Mouse (Mus musculus) Patski (cell line): ENCODE results near the gene Cxcl2. TPM values are rescaled to one million over a fixed set of nuclear protein-coding genes. Genes with fewer than 3 reads are reported as not detected.

ENCODE experiments used
- ATAC-seq: fragments of 100-300 bp; one replicate; pipeline ENCODE4 v1.8.0; 2021
- CTCF ChIA-PET: fragments of 350-600 bp; sonication (Branson Sonifier 250); formaldehyde crosslinking; loops from one replicate; lab custom pipeline; 2022; ENCODE audit warnings: inconsistent platforms; lab: Charles Lee
- POLR2A ChIA-PET: fragments of 350-600 bp; sonication (Branson Sonifier 250); formaldehyde crosslinking; loops from one replicate; lab custom pipeline; 2022; ENCODE audit warnings: antibody characterized with exemption, inconsistent platforms; lab: Charles Lee
- DNase-seq: peaks from one replicate; pipeline ENCODE4 v3.0.0-alpha.2; 2011; ENCODE audit warnings: low read depth, low spot score
- H3K27me3 ChIP-seq: fragments of 371-371 bp; one replicate; pipeline ENCODE4 v1.5.1; 2021
- CTCF ChIP-seq: fragments of 100-300 bp; IDR thresholded peaks from one replicate; pipeline ENCODE4 v1.5.1; 2021
- in situ Hi-C: fragments of 300-500 bp; cut with MboI; formaldehyde crosslinking; loops from 3 replicates; pipeline ENCODE4 v1.11.1; 2018; ENCODE audit warnings: low pct_unique_long_range_greater_than_20kb, mixed read lengths
- polyA plus RNA-seq: library from polyadenylated mRNA; unstranded; gene quantifications from one replicate; pipeline ENCODE4 v1.2.3, GENCODE M21; 2021

The Cxcl2 gene
- polyA plus RNA-seq, 1 experiment from 2014 or later = 0.24 TPM

DNA sequence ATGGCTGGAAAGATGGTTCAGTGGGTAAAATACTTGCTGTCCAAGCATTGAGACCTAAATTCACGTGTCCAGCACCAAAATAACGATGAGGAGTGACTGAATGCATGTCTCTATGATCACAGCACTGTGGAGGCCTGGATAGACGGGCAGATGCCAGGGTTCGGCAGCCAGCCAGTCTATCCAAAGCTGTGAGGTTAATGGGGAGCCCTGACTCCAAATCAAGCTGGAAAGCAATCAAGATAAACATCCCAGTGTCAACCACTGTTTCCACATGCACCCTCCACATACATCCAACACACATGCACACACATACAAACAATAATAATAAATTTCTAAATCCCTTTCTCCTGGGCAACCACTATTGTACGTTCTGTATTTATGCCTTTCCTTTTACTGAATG, 15.0 kb upstream of the Cxcl2 start:
- POLR2A ChIA-PET = no interaction called here
- ATAC-seq = no peak
- no peak for DNase-seq
- TF ChIP-seq CTCF = no peak
- in situ Hi-C loops = loop anchor here (25.0 kb wide), 1 partner anchor 1426 kb away; the partner anchor contains the start of gene Gc
- CTCF ChIA-PET = interaction anchor here (1.5 to 6.6 kb wide), 4 partner anchors 12 to 227 kb away, joined by 5 to 55 read pairs (median 12); partner anchors contain the start of gene Cxcl2
- H3K27me3 ChIP-seq = no peaks in the 10 kb centered on the region

DNA sequence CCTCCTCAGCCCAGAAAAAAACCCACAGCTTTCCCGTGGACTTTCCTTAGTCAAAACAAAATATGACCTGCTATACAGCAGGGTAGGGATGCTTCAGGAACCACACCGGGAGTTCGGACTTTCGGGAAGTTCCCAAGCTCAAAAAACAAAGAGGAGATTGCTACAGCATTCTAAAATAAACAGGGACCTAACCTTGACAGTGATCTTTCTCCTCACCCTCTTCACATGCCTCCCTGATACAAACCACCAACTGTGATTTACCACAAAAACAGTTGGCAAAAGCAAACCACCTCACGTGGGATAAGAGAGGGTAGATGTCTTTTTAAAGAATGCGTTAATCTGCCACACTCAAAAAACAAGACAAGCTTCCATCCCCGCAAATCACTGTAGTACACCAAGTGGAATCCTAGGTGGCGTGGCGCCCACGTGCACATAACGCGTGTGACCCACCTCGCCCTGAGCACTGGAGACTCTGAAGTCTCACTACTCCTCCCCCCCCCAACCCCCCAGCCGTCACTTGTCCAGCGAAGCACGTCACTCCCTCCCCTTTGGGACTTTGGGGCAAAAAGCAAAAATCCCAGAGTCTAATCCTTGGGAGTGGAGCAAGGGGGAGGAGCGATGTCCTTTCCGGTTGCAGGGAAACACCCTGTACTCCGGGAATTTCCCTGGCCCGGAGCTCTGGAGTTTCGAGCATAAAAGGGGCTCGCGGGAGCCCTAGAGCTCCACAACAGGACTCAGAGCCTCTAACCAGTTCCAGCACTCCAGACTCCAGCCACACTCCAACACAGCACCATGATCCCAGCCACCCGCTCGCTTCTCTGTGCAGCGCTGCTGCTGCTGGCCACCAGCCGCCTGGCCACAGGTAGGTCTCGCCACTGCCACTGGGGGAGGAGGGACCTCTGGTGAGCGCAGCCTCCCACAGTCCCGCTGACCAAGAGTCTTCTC, 12.9 kb upstream of the Cxcl2 start, which contains the start of gene Cxcl1:
Gene Cxcl1 (plus strand): TSS at position 723 of the 945 bp plus-strand sequence.
- ATAC-seq (peak; percentile 89), DNase-seq (no peak)
- H3K27me3 ChIP-seq = no peaks in the 10 kb centered on the region
- peak; percentile 49 for TF ChIP-seq CTCF
- in situ Hi-C loops = loop anchor here (25.0 kb wide), 1 partner anchor 1428 kb away; the partner anchor contains the start of gene Gc
- ChIA-PET POLR2A (interaction anchor here (0.9 to 2.1 kb wide), 3 partner anchors 9 to 42 kb away, joined by 4 to 12 read pairs (median 4); no protein-coding TSS in a partner anchor), CTCF (interaction anchor here (0.8 to 6.6 kb wide), 16 partner anchors 10 to 290 kb away, joined by 3 to 55 read pairs (median 4); partner anchors contain the start of gene Cxcl2)

DNA sequence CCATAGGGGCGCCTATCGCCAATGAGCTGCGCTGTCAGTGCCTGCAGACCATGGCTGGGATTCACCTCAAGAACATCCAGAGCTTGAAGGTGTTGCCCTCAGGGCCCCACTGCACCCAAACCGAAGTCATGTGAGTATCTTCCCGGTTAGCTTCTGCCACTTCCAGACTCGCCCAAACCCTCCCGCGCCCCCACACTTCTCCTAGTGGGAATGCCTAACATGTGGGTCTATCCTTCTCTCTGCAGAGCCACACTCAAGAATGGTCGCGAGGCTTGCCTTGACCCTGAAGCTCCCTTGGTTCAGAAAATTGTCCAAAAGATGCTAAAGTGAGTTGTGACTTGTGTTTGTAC, 12.2 kb upstream of the Cxcl2 start:
- no peaks in the 10 kb centered on the region for H3K27me3 ChIP-seq
- ATAC-seq = no peak
- ChIA-PET CTCF (interaction anchor here (1.0 to 6.6 kb wide), 8 partner anchors 10 to 230 kb away, joined by 3 to 55 read pairs (median 8); partner anchors contain the start of gene Cxcl2), POLR2A (interaction anchor here (0.5 to 2.1 kb wide), 2 partner anchors 9 to 226 kb away, joined by 7 to 12 read pairs; no protein-coding TSS in a partner anchor)
- TF ChIP-seq CTCF = no peak
- in situ Hi-C loops = loop anchor here (25.0 kb wide), 1 partner anchor 1429 kb away; the partner anchor contains the start of gene Gc
- DNase-seq = no peak

DNA sequence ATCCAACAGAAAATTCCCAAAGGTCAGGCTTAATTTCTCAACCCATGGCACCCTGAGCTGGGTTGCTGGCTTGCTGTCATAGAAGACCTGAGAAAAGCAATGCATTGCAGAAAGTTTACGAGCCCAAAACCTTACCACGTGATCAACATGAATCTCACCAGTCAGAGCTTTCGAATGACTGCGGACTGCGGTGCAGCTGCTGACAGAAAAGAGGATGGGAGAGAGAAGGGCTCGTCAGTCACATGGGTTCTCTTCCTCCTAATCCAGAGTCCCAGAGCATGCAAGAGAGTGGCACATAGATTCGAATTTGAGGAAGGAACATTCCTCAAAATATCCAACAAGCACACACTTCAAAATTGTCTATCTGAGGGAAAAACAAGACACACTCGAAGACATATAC, 9.4 kb upstream of the Cxcl2 start:
- DNase-seq = no peak
- no peak for ATAC-seq
- in situ Hi-C loops = loop anchor here (25.0 kb wide), 1 partner anchor 1432 kb away; the partner anchor contains the start of gene Gc
- CTCF ChIA-PET = interaction anchor here (6.6 kb wide), 1 partner anchor 8 kb away, joined by 55 read pairs; the partner anchor contains the start of gene Cxcl2
- POLR2A ChIA-PET = no interaction called here
- TF ChIP-seq CTCF = no peak
- H3K27me3 ChIP-seq = no peaks in the 10 kb centered on the region

DNA sequence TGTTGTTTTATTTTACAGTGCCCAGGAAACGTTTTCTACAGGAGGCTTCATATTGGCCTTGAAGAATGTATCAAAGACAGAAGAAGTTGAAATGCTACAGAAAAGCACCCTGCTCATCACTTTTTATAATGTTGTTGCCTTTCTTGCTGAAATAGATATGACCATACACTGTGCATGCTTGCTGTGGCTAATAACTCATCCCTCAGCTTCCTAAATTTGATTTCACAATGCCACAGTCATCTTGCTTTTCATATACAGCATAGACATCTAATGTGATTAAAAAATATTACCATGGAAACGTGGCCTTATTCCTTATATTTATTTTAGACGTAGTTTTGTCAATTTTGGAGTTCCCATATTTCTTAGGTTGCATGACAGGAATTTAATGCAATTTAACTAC, 6.2 kb upstream of the Cxcl2 start:
- TF ChIP-seq CTCF = no peak

DNA sequence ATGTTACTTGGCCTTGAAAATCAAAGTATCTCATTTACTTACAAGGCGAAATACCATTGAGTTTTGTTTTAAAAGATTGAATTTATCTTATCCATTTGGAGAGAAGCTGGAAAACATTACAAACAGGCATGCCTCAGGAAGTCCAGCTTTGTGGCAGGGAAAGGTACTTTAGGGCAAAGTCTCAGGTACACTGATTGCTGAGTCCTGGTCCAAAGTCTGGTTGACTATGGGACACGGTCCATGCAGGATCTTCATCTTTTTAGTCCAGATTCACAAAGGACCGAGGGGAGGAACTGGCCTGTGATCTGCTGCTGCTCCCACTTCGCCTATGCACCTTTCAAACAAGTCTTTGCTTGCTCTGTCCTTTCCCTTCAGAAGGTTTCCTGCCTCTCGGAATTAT, 4.4 kb upstream of the Cxcl2 start:
- TF ChIP-seq CTCF = no peak
- POLR2A ChIA-PET = no interaction called here
- CTCF ChIA-PET = interaction anchor here (1.0 to 11.9 kb wide), 7 partner anchors 7 to 247 kb away, joined by 3 to 100 read pairs (median 5); partner anchors contain the start of gene Cxcl1
- no peak for DNase-seq
- no peak for ATAC-seq
- no peaks in the 10 kb centered on the region for H3K27me3 ChIP-seq
- in situ Hi-C loops = loop anchor here (25.0 kb wide), 1 partner anchor 1437 kb away; the partner anchor contains the start of gene Gc

More for the DNA sequence above, 6.2 kb upstream of the Cxcl2 start:
- DNase-seq = no peak
- in situ Hi-C loops = loop anchor here (25.0 kb wide), 1 partner anchor 1435 kb away; the partner anchor contains the start of gene Gc
- POLR2A ChIA-PET = no interaction called here
- no peak for ATAC-seq
- CTCF ChIA-PET = interaction anchor here (0.8 kb wide), 1 partner anchor 26 kb away, joined by 3 read pairs; no protein-coding TSS in a partner anchor
- H3K27me3 ChIP-seq = no peaks in the 10 kb centered on the region

DNA sequence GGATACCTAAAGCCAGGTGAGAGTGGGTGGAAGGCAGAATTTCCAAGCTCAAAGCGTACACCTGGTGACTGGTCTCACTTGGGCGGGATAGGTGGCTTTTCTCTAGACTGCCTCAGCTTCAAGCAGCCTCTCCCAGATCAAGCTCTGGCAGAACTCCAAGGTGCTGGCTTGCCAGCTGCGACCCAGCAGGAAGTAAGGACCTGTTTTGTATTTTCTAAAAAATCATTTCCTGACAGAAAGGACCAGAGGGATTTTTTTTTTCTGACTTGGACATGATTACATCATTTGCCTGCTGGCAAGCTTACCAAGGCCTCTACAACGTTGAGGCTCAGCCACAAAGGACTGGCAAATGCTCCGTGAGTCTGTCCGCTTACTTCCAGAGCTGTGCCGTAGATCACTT, 3.5 kb upstream of the Cxcl2 start:
- POLR2A ChIA-PET = interaction anchor here (0.8 kb wide), 1 partner anchor 31 kb away, joined by 3 read pairs; the partner anchor contains the start of gene Mthfd2l
- ATAC-seq = no peak
- CTCF ChIA-PET = interaction anchor here (1.1 to 11.9 kb wide), 5 partner anchors 8 to 240 kb away, joined by 3 to 100 read pairs (median 10); partner anchors contain the start of gene Cxcl1
- no peak for TF ChIP-seq CTCF
- no peak for DNase-seq
- no peaks in the 10 kb centered on the region for H3K27me3 ChIP-seq
- in situ Hi-C loops = loop anchor here (10.0 kb wide), 2 partner anchors 105 to 245 kb away; partner anchors contain the start of gene Cxcl15

DNA sequence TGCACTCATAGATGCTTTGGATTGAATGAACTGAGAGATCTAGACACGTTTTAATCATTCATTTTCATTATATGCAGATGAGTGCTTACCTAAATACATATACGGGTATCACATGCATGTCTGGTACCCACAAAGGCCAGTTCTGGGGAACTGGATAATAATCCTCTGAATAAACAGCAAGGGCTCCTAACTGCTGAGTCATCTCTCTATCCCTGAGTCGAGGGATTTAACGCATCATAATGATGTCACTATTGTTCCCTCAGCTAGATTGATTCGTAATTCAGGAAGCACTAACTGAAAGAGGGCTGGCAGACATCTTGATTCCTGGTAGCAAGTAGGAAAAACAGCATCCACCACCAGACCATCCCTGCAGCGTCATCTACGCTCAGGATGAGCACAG, 3.0 kb upstream of the Cxcl2 start:
- TF ChIP-seq CTCF = no peak
- no peak for ATAC-seq
- no peak for DNase-seq
- H3K27me3 ChIP-seq = no peaks in the 10 kb centered on the region
- CTCF ChIA-PET = interaction anchor here (1.2 to 11.9 kb wide), 4 partner anchors 7 to 241 kb away, joined by 3 to 100 read pairs (median 32); partner anchors contain the start of gene Cxcl1
- POLR2A ChIA-PET = interaction anchor here (0.6 kb wide), 1 partner anchor 210 kb away, joined by 3 read pairs; no protein-coding TSS in a partner anchor
- in situ Hi-C loops = loop anchor here (10.0 kb wide), 2 partner anchors 106 to 246 kb away; partner anchors contain the start of gene Cxcl15

DNA sequence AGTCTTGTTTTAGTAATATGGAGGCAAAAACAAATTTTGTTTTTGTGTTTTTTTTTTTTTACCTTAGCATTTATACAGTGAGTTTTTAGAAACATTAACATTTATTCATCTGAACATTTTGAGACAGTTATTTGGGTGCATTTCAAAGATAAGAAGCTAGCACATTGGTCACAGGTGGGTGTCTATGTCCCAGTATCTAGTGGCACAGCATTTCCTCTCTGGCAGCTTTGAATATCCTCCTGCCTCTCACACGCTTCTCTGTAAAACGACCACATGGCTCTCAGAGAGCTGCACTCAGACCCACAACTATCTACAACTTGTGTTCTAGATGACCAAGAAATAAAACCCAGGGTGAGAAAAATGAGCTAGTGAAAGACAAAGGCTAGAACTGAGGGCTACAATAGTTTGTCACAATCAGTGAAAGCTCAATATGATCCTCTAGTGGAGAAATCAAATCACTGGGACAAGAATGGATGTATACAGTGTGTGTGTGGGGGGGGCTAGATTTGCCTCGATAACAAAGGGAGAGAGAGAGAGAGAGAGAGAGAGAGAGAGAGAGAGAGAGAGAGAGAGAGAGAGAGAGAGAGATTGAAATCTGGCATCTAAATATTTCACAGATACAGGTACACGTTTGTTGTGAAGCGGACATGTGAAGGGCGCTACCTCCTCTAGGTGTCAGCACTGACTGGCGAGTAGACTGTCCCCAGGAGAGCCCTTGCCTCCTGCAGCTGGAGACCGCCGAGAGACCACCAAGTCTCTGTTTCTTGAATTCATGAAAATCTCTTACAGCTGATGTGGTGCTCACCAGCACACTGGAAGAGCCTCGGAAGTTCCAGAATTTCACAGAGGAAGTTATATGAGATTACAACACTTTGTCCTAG, 1.1 kb upstream of the Cxcl2 start:
- POLR2A ChIA-PET = interaction anchor here (0.7 kb wide), 2 partner anchors 112 to 1957 kb away, joined by 3 to 10 read pairs; no protein-coding TSS in a partner anchor
- CTCF ChIA-PET = interaction anchor here (0.6 to 11.9 kb wide), 15 partner anchors 11 to 301 kb away, joined by 3 to 100 read pairs (median 3); partner anchors contain the start of genes Cxcl1 and Mthfd2l
- in situ Hi-C loops = loop anchor here (10.0 kb wide), 2 partner anchors 108 to 248 kb away; partner anchors contain the start of gene Cxcl15
- H3K27me3 ChIP-seq = no peaks in the 10 kb centered on the region
- no peak for ATAC-seq
- DNase-seq = no peak
- TF ChIP-seq CTCF = peak; percentile 52
